ENCODE assay signal across 8 mouse cellular contexts in the genomic region with DNA sequence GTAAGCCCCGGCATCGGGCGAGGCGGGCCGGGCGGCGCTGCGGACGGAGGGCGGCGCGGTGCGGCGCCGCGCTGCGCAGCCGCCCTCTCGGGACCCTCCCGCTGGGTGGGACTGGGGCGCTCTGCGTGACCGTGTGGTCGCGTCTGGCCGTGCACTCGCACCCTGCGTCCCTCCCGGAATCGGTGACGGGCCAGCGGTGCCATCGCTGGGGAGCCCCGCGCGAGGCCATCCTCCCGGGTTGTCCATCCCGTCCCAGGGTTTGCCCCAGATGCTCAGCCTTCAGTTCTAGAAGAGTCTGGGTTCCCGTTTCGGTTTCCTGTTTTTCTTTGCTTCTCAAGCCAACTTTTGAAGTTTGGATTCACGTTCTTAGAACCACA. TPM values are rescaled to one million over a fixed set of nuclear protein-coding genes. Genes with fewer than 3 reads are reported as not detected.
A peak's percentile ranks its signal among the peaks of the same experiment; 100 is the strongest.
DNase-seq lines count a peak whose midpoint lies in the region; ATAC-seq and TF ChIP-seq lines count a peak whose summit lies in the region.

No protein-coding gene starts in this region.

- intact Hi-C loops in gastrocnemius, postnatal 14 days (cut with DNase I; ENCODE audit: low total_unique reads) = no loop called here
- intact Hi-C loops in gastrocnemius, postnatal 36 days (cut with DNase I) = loop anchor here (5.0 kb wide), 1 partner anchor 103 kb away; the partner anchor contains the start of gene Appl2

- no peaks in the 10 kb centered on the region for H3K27me3 ChIP-seq in heart, embryonic 16.5 days (ENCODE audit: control insufficient read depth, insufficient read depth, low read length)
- no peaks in the 10 kb centered on the region for H3K27me3 ChIP-seq in lung, embryonic 14.5 days (ENCODE audit: insufficient read depth, low read length)

- H3K9ac ChIP-seq in heart, embryonic 16.5 days (ENCODE audit: low read length) = peak overlapping the region; percentile 88
- peak overlapping the region; percentile 84 for H3K9ac ChIP-seq in lung, embryonic 14.5 days

- H3K4me2 ChIP-seq in heart, embryonic 16.5 days (ENCODE audit: low read depth, low read length) = peak overlapping the region; percentile 78
- H3K4me2 ChIP-seq in lung, embryonic 14.5 days = peak overlapping the region; percentile 78

- TF ChIP-seq CTCF in lung, embryonic 14.5 days (IDR thresholded peaks at IDR 0.05; ENCODE audit: low read depth) = 0 out of 2 replicates have a peak, but pooled peaks have one; percentile 9

- H3K36me3 ChIP-seq in heart, embryonic 16.5 days (ENCODE audit: control insufficient read depth, insufficient read depth) = peaks cover 7% of the 10 kb centered on the region; the same call in 1 of the 2 replicates
- H3K36me3 ChIP-seq in lung, embryonic 14.5 days (ENCODE audit: insufficient read depth) = peaks cover 11% of the 10 kb centered on the region; the same call in 1 of the 2 replicates

- H3K4me1 ChIP-seq in heart, embryonic 16.5 days (ENCODE audit: control insufficient read depth, insufficient read depth, low read length) = peaks cover 17% of the 10 kb centered on the region
- H3K4me1 ChIP-seq in lung, embryonic 14.5 days (ENCODE audit: insufficient read depth) = peaks cover 10% of the 10 kb centered on the region

- peak; percentile 93 for ATAC-seq in heart, embryonic 16.5 days (replicated peaks; ENCODE audit: extremely low read depth, insufficient read depth, low FRiP score)
- peak; percentile 94 for ATAC-seq in lung, embryonic 14.5 days (ENCODE audit: insufficient read depth)

- DNase-seq in gastrocnemius, postnatal 14 days = peak; percentile 56
- no peak for DNase-seq in gastrocnemius, postnatal 36 days
- DNase-seq in thymus, postnatal 14 days = peak; percentile 64
- DNase-seq in thymus, postnatal 36 days = no peak
- DNase-seq in lung, embryonic 14.5 days = peak; percentile 76
- DNase-seq in skeletal muscle tissue, adult 2 months (ENCODE audit: low read depth, low spot score) = peak; percentile 10
- no peak for DNase-seq in layer of hippocampus, adult 9-11 months

- peak overlapping the region; percentile 87 for H3K27ac ChIP-seq in heart, embryonic 16.5 days (ENCODE audit: low read length)
- H3K27ac ChIP-seq in lung, embryonic 14.5 days (ENCODE audit: low read depth) = peak overlapping the region; percentile 88

- under 1% methylated on average over 41 of the region's 41 CpGs for WGBS in heart, embryonic 16.5 days
- WGBS in lung, embryonic 14.5 days = under 1% methylated on average over 31 of the region's 41 CpGs

- H3K4me3 ChIP-seq in heart, embryonic 16.5 days (ENCODE audit: low read length) = peak overlapping the region; percentile 83
- peak overlapping the region; percentile 88 for H3K4me3 ChIP-seq in lung, embryonic 14.5 days (ENCODE audit: low read depth, low read length)

- H3K9me3 ChIP-seq in heart, embryonic 16.5 days (replicated peaks; ENCODE audit: control insufficient read depth, low read length) = 0 out of 2 replicates have a peak, but pooled peaks cover 2% of the 10 kb centered on the region
- H3K9me3 ChIP-seq in lung, embryonic 14.5 days (ENCODE audit: low read depth, low read length) = no peaks in the 10 kb centered on the region

RNA-seq across cellular contexts. Expression of gene Washc4, which starts 0.5 kb away (rescaled TPM):
- total RNA-seq in gastrocnemius, postnatal 14 days (2021) = 10 to 100 TPM; 11.4 to 12.7 TPM
- total RNA-seq in gastrocnemius, postnatal 36 days (2021) = 1 to 10 TPM; 8.8 to 9.3 TPM
- polyA plus RNA-seq in heart, embryonic 16.5 days (2015; fragmentation: Nextera tagmentation; extraction: Ambion mirVana) = 25.1 and 25.2 TPM in 2 replicates
- polyA plus RNA-seq in lung, embryonic 14.5 days (2014; fragmentation: Nextera tagmentation; extraction: Ambion mirVana) = 36.9 and 40.8 TPM in 2 replicates

RNA-seq across cellular contexts. Expression of gene Aldh1l2, which starts 10.2 kb away (rescaled TPM):
- total RNA-seq in gastrocnemius, postnatal 14 days (2021) = 1 to 10 TPM; 8.9 to 9.5 TPM
- 1 to 10 TPM; 4.8 to 7.3 TPM for total RNA-seq in gastrocnemius, postnatal 36 days (2021)
- polyA plus RNA-seq in heart, embryonic 16.5 days (2015; fragmentation: Nextera tagmentation; extraction: Ambion mirVana) = 11.0 and 11.3 TPM in 2 replicates
- 1.9 and 2.5 TPM in 2 replicates for polyA plus RNA-seq in lung, embryonic 14.5 days (2014; fragmentation: Nextera tagmentation; extraction: Ambion mirVana)

Comparison
In these comparisons a context has a peak if more than half of its experiments do, and no peak if none do; other contexts are left out.
1. DNase-seq: peak in gastrocnemius, postnatal 14 days (single experiment), thymus, postnatal 14 days (single experiment), lung, embryonic 14.5 days (single experiment) and skeletal muscle tissue, adult 2 months (single experiment); none in gastrocnemius, postnatal 36 days (0 of 2), thymus, postnatal 36 days (0 of 2) and layer of hippocampus, adult 9-11 months (single experiment).